Mouse (Mus musculus) gastrocnemius, postnatal 25 days (tissue): Measurements from ENCODE around the gene Eno4. TPM values are rescaled to one million over a fixed set of nuclear protein-coding genes. Genes with fewer than 3 reads are reported as not detected.
"Not testable (repeated sequence)": the region's sequence is repeated elsewhere in the genome, so short reads cannot be mapped to it uniquely, and the experiment has no call there.

Experiments
- DNase-seq: peaks from one replicate; pipeline ENCODE4 v3.0.0; 2022
- long read RNA-seq, 2 experiments: library from polyadenylated mRNA; stranded (forward); transcript quantifications; one replicate each; pipeline ENCODE4 v2.0.0; 2021
- total RNA-seq, 2 experiments: library from RNA; stranded (reverse); gene quantifications; 1 replicate in 1 of 2; 2 replicates in 1 of 2; pipeline ENCODE4 v1.2.3; 2021

Eno4 gene
- not detected for total RNA-seq
- long read RNA-seq, experiment 1, partial matches to known transcripts, result 0 of 1 reads
- long read RNA-seq, experiment 1, other reads (novel, unspliced or antisense), result 0 of 1 reads
- long read RNA-seq, experiment 2, result 0 reads

DNA sequence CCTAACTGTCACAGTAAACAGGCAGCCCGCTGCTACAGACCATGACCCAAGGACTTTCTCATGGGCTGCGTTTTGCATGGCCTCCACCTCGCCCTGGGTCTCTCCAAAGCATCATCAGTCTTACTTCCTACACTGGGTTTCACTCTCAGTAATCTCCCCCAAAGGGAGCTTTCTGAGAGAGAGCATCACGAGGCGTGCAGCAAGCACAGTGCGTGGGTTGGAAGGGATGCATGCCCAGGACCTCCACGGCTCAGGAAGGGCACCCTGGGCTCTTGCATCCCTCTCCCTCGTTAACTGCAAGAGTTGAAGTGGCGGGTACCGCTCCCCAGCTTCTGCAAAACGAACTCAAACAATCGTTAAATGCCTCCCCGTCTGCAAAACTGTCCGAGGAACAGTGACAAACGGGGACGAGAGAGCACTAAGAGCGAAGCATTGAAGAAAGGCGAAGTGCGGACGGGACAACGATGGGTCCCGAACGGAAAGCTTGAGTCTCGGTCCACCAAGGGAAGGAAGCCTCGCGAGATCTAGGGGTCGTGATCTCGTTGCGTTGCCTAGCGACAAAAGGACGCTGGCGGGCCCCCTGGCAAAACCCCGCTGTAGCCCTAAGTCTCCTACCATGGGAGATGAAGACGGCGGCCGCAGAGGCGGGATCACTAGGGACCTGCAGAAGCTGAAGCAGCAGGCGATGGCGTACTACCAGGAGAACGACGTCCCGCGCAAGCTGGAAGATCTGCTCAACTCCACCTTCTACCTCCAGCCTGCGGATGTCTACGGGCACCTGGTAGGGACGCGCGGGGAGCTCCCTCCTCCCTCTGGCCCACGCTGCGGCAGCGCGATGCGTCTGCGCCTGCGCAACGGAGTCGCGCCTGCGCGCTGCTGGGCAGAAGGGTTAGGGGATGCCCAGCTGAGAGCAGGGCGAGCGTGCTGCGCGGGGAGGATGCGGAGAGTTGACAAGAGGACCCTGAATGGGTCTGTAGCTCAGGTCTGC is at the start of gene Eno4, which contains the start of gene Hspa12a:
Gene Eno4, plus strand, starts transcription at position 585 of the 988 bp plus-strand sequence.
Gene Hspa12a, minus strand, starts transcription at position 814 of the 988 bp plus-strand sequence.
- peak; percentile 91 for DNase-seq

DNA sequence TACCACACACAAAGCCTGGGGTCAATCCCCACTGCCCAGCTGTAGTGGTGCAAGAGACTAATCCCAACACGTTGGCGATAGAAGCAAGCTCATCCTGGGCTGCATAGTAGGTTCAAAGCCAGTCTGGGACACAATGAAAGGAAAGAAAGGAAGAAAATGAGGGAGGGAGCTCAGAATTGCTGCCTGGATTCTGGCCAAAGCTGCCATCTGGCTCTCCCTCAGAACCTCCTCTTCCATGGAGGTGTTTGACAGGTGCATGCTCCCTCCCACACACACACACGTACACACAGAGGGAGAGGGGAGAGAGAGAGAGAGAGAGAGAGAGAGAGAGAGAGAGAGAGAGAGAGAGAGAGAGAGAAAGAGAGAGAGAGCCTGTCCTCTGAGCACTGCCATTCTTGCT is 47.0 kb upstream of the Eno4 start:
- DNase-seq, result no peak

DNA sequence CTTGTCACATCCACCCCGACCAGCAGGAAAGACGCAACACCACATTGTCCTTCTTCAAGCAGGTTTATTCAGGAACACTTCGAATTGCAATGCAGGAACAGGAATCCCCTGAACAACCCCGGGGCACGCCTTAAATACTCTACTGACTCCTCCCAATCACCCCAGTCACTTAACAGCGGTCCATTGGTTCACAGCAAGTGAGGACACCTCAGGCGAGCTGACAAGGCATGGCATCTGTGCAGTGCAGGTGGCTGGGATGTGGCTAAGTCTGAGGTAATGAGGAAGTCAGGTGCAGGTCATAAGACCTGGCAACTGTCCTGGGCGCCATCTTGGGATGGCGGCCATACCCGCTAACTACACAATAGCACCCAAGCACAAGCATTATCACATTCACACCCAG is 42.8 kb upstream of the Eno4 start:
- DNase-seq, result not testable (repeated sequence)

GRCm38 (mm10) chr19:58903079-58903898 is 39.9 kb upstream of the Eno4 start:
- no peak for DNase-seq

DNA sequence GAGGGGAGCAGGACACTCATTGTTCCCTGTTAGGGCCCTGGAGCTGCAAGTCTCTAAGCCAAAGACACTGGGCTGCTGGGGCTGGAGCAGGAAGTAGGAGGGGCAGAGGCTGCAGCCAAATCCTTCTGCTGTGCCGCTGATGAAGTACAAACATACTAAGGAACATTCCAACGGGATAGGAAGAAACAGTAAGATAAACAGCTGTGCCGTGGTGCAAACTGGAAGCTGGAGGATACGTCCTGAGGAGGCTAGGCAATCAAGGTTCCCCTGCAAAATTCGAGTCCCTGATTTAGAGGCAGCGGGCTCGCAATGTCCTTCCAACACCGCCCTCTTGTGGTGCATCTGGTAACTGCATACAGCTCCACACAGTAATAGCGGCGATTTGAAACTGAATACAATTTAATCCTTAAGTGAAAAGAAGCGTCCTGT is 39.3 kb upstream of the Eno4 start:
- peak; percentile 49 for DNase-seq

DNA sequence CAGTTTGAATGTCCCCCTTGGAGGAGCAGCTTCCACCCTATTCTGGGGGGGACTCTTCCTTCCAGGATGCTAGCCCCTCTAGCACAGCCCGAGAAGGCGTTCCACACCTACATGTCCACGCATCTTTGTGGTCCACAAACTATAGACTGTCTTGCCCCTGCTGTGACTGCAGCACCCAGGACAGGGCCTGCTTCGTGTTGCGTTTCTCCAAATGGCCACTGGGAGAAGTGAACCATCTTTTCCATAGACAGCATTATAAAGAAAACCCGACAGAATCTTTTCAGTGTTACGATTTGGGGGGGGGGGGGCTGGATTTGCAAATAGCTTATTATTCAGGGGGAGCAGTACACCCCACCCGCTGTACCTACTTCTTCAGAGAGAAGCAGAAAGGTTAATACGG is 36.5 kb upstream of the Eno4 start:
- no peak for DNase-seq

DNA sequence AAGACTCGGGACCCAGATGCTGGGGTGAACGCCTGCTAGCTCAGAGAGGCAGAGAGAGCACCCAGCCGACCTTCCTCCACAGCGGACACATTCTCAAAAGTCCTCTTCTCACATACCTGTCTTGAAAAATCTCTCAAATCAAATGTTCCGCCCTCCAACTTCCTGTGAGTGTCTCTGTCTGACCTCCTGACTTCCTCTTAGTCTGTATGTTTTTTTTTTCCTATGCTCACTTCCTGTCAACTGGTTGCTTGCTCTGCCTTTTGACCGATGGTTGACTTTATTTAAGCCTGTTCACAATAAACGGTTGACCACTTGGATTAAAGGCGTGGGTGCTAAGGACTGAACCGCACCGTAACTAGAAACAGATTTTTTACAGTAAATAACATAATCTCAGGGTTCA is 35.2 kb upstream of the Eno4 start:
- no peak for DNase-seq

- DNase-seq, result no peak
Measured at GRCm38 (mm10) chr19:58910941-58911368, 32.3 kb upstream of the Eno4 start.

DNA sequence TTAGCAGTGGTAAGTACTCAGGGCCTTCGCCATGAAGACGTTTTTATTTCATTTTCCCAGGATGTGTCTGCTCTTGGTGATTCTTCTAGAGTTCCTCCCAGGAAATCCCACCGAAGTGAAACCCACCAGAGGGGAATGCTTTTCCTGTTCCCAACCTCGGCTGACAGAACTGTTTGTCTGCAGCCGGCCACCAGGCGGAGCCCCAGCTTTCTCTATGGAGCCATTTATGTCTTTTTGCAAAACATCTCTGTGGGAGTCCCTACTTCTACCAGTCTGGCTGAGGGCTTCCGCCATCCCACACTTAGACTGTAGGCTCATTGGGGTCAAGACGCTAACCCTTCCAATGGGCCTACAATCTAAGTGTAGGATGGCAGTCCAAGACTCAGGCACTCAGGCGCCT is 31.8 kb upstream of the Eno4 start:
- no peak for DNase-seq

DNA sequence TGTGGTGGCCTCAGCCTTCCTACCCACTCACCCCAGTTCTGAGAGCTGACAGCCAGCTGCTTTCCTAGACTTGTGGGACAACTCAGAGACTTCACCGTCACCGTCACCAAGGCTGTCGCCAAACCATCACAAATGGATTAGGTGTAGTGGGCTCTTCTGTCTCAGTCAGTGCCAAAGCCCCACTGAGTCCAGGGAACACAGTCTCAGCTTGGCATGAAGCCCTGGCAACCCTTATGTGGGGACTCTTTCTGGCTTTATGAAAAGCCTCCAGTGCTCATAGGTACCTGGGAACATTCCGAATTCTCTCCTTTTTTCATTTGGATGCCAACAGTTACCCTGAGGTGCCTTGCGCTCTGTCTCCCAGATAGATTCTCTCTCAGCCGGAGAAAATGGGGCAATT is 29.9 kb upstream of the Eno4 start:
- no peak for DNase-seq

GRCm38 (mm10) chr19:58918597-58918996 is 24.6 kb upstream of the Eno4 start:
- no peak for DNase-seq

GRCm38 (mm10) chr19:58919148-58919547 is 24.1 kb upstream of the Eno4 start:
- no peak for DNase-seq

DNA sequence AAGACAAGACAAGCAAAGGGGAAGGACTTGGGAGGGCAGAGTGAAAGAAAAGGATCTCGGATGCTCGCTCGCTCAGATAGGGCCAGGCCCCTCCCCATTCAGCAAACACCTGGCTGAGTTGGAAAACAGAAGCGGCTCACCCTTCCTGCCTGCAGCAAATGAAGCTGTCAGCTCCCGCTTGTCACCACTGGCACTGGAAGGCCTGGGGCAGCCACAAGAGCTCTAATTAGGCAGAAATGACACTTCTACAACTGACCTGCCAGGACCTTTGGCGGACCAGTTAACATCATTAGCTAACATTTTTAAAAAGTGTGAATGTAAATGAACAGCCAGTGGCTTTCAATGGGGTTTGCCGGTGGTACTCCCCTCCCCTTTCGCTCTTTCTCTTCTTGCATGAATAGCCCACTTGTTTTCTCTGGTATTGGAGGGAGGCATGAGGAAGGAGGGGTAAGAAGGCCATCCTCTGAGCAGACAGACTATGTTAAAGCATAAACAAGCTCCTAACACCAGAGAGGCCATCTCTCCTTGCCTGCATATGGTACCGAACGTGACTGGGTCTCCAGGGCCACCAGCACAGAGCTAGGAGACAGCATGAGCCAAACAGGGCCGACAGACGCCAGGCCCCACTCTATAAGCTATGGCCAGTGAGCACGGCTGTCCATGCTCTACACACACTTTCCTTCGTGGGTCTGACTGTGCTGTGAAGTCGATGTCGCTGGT is 12.0 kb upstream of the Eno4 start:
- no peak for DNase-seq

DNA sequence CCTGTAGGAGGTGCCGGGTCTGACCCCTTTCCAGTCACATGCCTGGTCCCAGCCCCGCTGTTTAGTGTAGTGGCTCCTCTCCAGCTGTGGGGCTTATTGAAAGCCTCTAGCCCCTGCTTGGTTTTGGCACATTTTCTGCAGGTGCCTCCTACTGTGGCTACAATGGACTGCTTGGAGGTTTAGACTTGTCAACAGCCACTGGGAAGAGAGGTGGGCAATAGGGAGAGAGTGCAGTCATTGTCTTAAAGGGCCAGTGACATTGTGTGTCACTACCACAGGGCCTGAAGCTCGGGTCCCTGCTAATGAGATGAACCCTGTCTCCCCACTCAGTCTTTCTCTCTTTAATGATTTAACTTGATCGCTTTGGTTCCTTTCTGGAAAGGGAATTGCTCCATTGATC is 10.2 kb upstream of the Eno4 start:
- DNase-seq, result no peak

DNA sequence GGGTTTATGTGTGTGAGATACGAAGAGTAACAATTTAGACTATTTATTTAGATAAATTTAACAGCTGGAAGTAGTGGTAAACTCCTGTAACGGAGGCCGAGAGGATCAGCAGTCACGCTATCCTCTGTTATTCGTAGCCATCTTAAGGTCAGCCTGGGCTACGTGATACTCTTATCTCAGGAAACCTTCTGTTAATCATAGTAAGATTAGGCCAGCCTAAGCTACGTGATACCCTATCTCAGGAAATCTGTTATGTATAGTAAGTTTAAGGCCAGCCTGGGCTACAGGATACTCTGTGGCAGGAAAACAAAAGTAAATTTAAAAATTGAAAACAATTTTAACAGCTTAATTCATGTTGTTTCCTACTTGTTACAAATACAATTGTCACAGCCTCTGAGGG is 2.7 kb downstream of the Eno4 start:
- DNase-seq, result no peak

DNA sequence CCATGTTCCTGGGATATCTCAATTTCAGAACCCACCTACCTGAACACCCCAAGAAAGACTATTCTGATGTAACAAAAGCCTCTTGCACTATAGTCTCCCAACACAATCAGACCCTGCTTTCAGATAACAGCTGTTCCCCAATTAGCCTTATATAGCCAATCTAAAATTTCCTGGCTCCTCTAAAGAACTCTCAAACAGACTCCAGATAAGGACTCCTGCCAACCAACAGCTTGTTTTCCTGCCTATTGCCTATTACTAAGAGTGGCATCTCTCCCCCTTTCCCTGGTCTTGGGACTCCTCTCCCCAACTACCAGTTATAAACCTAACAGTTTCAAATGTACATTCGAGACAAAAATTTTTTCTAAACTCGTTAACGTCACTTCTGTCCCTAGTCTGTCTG is 8.3 kb downstream of the Eno4 start:
- no peak for DNase-seq

- no peak for DNase-seq
Measured at GRCm38 (mm10) chr19:58952236-58952635, 9.0 kb downstream of the Eno4 start.

DNA sequence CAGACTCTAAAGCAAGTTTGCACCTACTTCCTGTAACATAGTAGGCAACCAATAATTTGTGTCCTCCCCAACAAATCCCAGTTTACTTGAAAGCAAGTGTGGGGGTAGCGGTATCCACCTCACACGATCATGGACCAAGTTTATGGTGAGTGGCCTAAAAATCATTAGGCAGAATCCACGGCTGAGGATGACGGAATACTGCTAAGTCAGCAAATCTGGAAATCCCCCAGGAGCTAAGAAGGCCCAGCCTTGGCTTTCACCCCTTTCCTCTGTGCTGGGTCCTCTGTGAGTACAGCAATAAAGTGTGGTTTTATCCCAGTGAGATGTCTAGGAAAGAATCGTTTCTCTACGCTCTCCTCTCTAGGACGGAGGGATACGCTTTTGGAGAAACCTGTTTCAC is 11.6 kb downstream of the Eno4 start:
- DNase-seq, result no peak

DNA sequence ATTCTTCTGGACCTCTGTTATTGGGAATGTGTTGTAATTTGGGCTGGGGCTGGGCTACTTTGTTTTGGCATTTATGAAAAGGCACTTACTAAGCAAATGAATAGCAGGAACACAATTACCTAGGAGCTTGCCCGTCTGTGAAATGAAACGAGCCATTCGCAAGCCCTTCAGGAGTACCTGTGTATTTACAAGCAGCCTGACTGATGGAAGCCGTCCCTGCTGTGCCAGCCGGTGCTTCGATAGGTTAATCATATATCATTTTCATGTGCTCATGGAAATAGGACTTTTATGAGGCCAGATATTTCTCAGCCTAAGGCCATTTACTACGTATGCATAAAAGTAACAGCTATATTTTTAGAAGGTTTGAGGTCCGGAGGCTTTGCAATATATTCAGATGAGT is 19.8 kb downstream of the Eno4 start:
- DNase-seq, result no peak

GRCm38 (mm10) chr19:58968731-58969506 is 25.7 kb downstream of the Eno4 start:
- no peak for DNase-seq

- DNase-seq, result no peak
Measured at GRCm38 (mm10) chr19:58970826-58971225, 27.6 kb downstream of the Eno4 start.
